Mouse (Mus musculus): Measurements from ENCODE around the gene Foxp1. TPM values are rescaled to one million over a fixed set of nuclear protein-coding genes. Genes with fewer than 3 reads are reported as not detected.

The Foxp1 gene
- polyA plus RNA-seq, 1 experiment from 2014 or later: 45.3 TPM

GRCm38 (mm10) chr6:99343815-99344214 lies 178.7 kb downstream of the Foxp1 start:
- no peak for ATAC-seq
- H3K9ac ChIP-seq (ENCODE audit: low read depth, low read length): no peak overlapping the region
- no peak overlapping the region for H3K4me3 ChIP-seq (ENCODE audit: low read depth, low read length)
- H3K9me3 ChIP-seq (ENCODE audit: control insufficient read depth): no peaks in the 10 kb centered on the region
- no peaks in the 10 kb centered on the region for H3K36me3 ChIP-seq (ENCODE audit: control insufficient read depth, insufficient read depth)
- no peaks in the 10 kb centered on the region for H3K27me3 ChIP-seq (replicated peaks; ENCODE audit: control insufficient read depth, insufficient read depth, low read length)
- H3K27ac ChIP-seq (ENCODE audit: low read depth, low read length): no peak overlapping the region
- no peak for TF ChIP-seq CTCF (IDR thresholded peaks at IDR 0.05; ENCODE audit: low read depth)
- no peaks in the 10 kb centered on the region; the same call in 1 of the 2 replicates for H3K4me1 ChIP-seq (replicated peaks; ENCODE audit: control insufficient read depth, insufficient read depth, low read length)
- WGBS: 70% methylated on average over 3 of the region's 3 CpGs
- H3K4me2 ChIP-seq (replicated peaks; ENCODE audit: low read depth): no peak overlapping the region

GRCm38 (mm10) chr6:99342416-99342815 lies 180.1 kb downstream of the Foxp1 start:
- H3K27me3 ChIP-seq (replicated peaks; ENCODE audit: control insufficient read depth, insufficient read depth, low read length): no peaks in the 10 kb centered on the region
- no peaks in the 10 kb centered on the region for H3K36me3 ChIP-seq (ENCODE audit: control insufficient read depth, insufficient read depth)
- H3K4me1 ChIP-seq (replicated peaks; ENCODE audit: control insufficient read depth, insufficient read depth, low read length): peaks cover 4% of the 10 kb centered on the region; the same call in 1 of the 2 replicates
- no peak overlapping the region for H3K4me2 ChIP-seq (replicated peaks; ENCODE audit: low read depth)
- no peak overlapping the region for H3K4me3 ChIP-seq (ENCODE audit: low read depth, low read length)
- ATAC-seq: no peak
- no peak overlapping the region for H3K27ac ChIP-seq (ENCODE audit: low read depth, low read length)
- 98% methylated on average over 3 of the region's 3 CpGs for WGBS
- H3K9ac ChIP-seq (ENCODE audit: low read depth, low read length): no peak overlapping the region
- TF ChIP-seq CTCF (IDR thresholded peaks at IDR 0.05; ENCODE audit: low read depth): no peak
- H3K9me3 ChIP-seq (ENCODE audit: control insufficient read depth): no peaks in the 10 kb centered on the region

GRCm38 (mm10) chr6:99340902-99341301 lies 181.6 kb downstream of the Foxp1 start:
- H3K27me3 ChIP-seq (replicated peaks; ENCODE audit: control insufficient read depth, insufficient read depth, low read length): no peaks in the 10 kb centered on the region
- H3K4me1 ChIP-seq (replicated peaks; ENCODE audit: control insufficient read depth, insufficient read depth, low read length): peaks cover 7% of the 10 kb centered on the region; the same call in 1 of the 2 replicates
- ATAC-seq: no peak
- WGBS: 87% methylated on average over 4 of the region's 4 CpGs
- TF ChIP-seq CTCF (IDR thresholded peaks at IDR 0.05; ENCODE audit: low read depth): no peak
- no peak overlapping the region for H3K4me3 ChIP-seq (ENCODE audit: low read depth, low read length)
- H3K9me3 ChIP-seq (ENCODE audit: control insufficient read depth): no peaks in the 10 kb centered on the region
- H3K36me3 ChIP-seq (ENCODE audit: control insufficient read depth, insufficient read depth): no peaks in the 10 kb centered on the region
- H3K4me2 ChIP-seq (replicated peaks; ENCODE audit: low read depth): no peak overlapping the region
- no peak overlapping the region for H3K9ac ChIP-seq (ENCODE audit: low read depth, low read length)
- no peak overlapping the region for H3K27ac ChIP-seq (ENCODE audit: low read depth, low read length)

GRCm38 (mm10) chr6:99339986-99340721 lies 182.4 kb downstream of the Foxp1 start:
- Histone ChIP-seq H3K9me3 (ENCODE audit: control insufficient read depth) (no peaks in the 10 kb centered on the region), H3K27me3 (replicated peaks; ENCODE audit: control insufficient read depth, insufficient read depth, low read length) (no peaks in the 10 kb centered on the region), H3K9ac (ENCODE audit: low read depth, low read length) (no peak overlapping the region), H3K36me3 (ENCODE audit: control insufficient read depth, insufficient read depth) (no peaks in the 10 kb centered on the region), H3K4me3 (ENCODE audit: low read depth, low read length) (no peak overlapping the region), H3K4me2 (replicated peaks; ENCODE audit: low read depth) (no peak overlapping the region), H3K27ac (ENCODE audit: low read depth, low read length) (no peak overlapping the region), H3K4me1 (replicated peaks; ENCODE audit: control insufficient read depth, insufficient read depth, low read length) (peaks cover 9% of the 10 kb centered on the region; the same call in 1 of the 2 replicates)
- ATAC-seq: no peak
- 82% methylated on average over 10 of the region's 10 CpGs for WGBS
- no peak for TF ChIP-seq CTCF (IDR thresholded peaks at IDR 0.05; ENCODE audit: low read depth)

GRCm38 (mm10) chr6:99339343-99339620 lies 183.2 kb downstream of the Foxp1 start:
- H3K27ac ChIP-seq (ENCODE audit: low read depth, low read length): no peak overlapping the region
- no peak overlapping the region for H3K4me3 ChIP-seq (ENCODE audit: low read depth, low read length)
- H3K27me3 ChIP-seq (replicated peaks; ENCODE audit: control insufficient read depth, insufficient read depth, low read length): no peaks in the 10 kb centered on the region
- no peak for ATAC-seq
- H3K4me2 ChIP-seq (replicated peaks; ENCODE audit: low read depth): no peak overlapping the region
- H3K4me1 ChIP-seq (replicated peaks; ENCODE audit: control insufficient read depth, insufficient read depth, low read length): peaks cover 9% of the 10 kb centered on the region; the same call in 1 of the 2 replicates
- no peak overlapping the region for H3K9ac ChIP-seq (ENCODE audit: low read depth, low read length)
- TF ChIP-seq CTCF (IDR thresholded peaks at IDR 0.05; ENCODE audit: low read depth): no peak
- H3K36me3 ChIP-seq (ENCODE audit: control insufficient read depth, insufficient read depth): no peaks in the 10 kb centered on the region
- no peaks in the 10 kb centered on the region for H3K9me3 ChIP-seq (ENCODE audit: control insufficient read depth)
- 45% methylated on average over 5 of the region's 5 CpGs for WGBS

- no peaks in the 10 kb centered on the region for H3K27me3 ChIP-seq (replicated peaks; ENCODE audit: control insufficient read depth, insufficient read depth, low read length)
- no peak for ATAC-seq
- no peaks in the 10 kb centered on the region for H3K9me3 ChIP-seq (ENCODE audit: control insufficient read depth)
- H3K36me3 ChIP-seq (ENCODE audit: control insufficient read depth, insufficient read depth): no peaks in the 10 kb centered on the region
- WGBS: 60% methylated on average over 9 of the region's 9 CpGs
- H3K4me2 ChIP-seq (replicated peaks; ENCODE audit: low read depth): no peak overlapping the region
- H3K4me3 ChIP-seq (ENCODE audit: low read depth, low read length): no peak overlapping the region
- peaks cover 9% of the 10 kb centered on the region; the same call in 1 of the 2 replicates for H3K4me1 ChIP-seq (replicated peaks; ENCODE audit: control insufficient read depth, insufficient read depth, low read length)
- H3K9ac ChIP-seq (ENCODE audit: low read depth, low read length): no peak overlapping the region
- no peak for TF ChIP-seq CTCF (IDR thresholded peaks at IDR 0.05; ENCODE audit: low read depth)
- H3K27ac ChIP-seq (ENCODE audit: low read depth, low read length): no peak overlapping the region
Observed at GRCm38 (mm10) chr6:99338593-99339342, 183.8 kb downstream of the Foxp1 start.

All from intestine, postnatal 0 days (tissue).